Mouse (Mus musculus) liver, embryonic 15.5 days (tissue): ENCODE measurements around the gene Adm2. TPM values are rescaled to one million over a fixed set of nuclear protein-coding genes. Genes with fewer than 3 reads are reported as not detected.

ENCODE experiments used
- ATAC-seq: fragments of 200-750 bp; cut with Nextera tagmentation; 2 replicates; pipeline ENCODE4 v1.8.0; 2017; ENCODE audit warnings: moderate number of reproducible peaks, mild to moderate bottlenecking, moderate library complexity; ENCODE audit not compliant: insufficient read depth
- H3K27ac ChIP-seq: fragments of 300-500 bp; sonication (generic); replicated peaks from 2 replicates; pipeline ENCODE4 v1.5.1; 2015; ENCODE audit warnings: mild to moderate bottlenecking, inconsistent platforms
- H3K27me3 ChIP-seq: fragments of 300-500 bp; sonication (generic); 2 replicates; pipeline ENCODE4 v1.6.1; 2015; ENCODE audit warnings: mild to moderate bottlenecking, inconsistent platforms
- H3K36me3 ChIP-seq: fragments of 300-500 bp; sonication (generic); replicated peaks from 2 replicates; pipeline ENCODE4 v1.6.1; 2015; ENCODE audit warnings: moderate library complexity, mild to moderate bottlenecking, inconsistent platforms
- H3K4me1 ChIP-seq: fragments of 300-500 bp; sonication (generic); replicated peaks from 2 replicates; pipeline ENCODE4 v1.6.1; 2015; ENCODE audit warnings: inconsistent platforms
- H3K4me2 ChIP-seq: fragments of 300-500 bp; sonication (generic); 2 replicates; pipeline ENCODE4 v1.6.1; 2015; ENCODE audit warnings: moderate library complexity, mild to moderate bottlenecking, inconsistent platforms
- H3K4me3 ChIP-seq: fragments of 300-500 bp; sonication (generic); replicated peaks from 2 replicates; pipeline ENCODE4 v1.5.1; 2015; ENCODE audit warnings: mild to moderate bottlenecking, inconsistent platforms
- H3K9ac ChIP-seq: fragments of 300-500 bp; sonication (generic); 2 replicates; pipeline ENCODE4 v1.6.1; 2015; ENCODE audit warnings: moderate library complexity, mild to moderate bottlenecking, inconsistent platforms
- H3K9me3 ChIP-seq: fragments of 300-500 bp; sonication (generic); replicated peaks from 2 replicates; pipeline ENCODE4 v1.6.1; 2016; ENCODE audit warnings: inconsistent platforms
- WGBS: fragments of 180-500 bp; shearing (Covaris S2); methylation state at CpG from one replicate; pipeline ENCODE4 v1.1.7; 2015; ENCODE audit warnings: mixed read lengths; ENCODE audit not compliant: insufficient replicate concordance; 5-methylcytosine and 5-hydroxymethylcytosine counted together
- polyA plus RNA-seq: library from polyadenylated mRNA; unstranded; fragments of >200 nt; fragmentation: Nextera tagmentation; extraction: Ambion mirVana; gene quantifications from 2 replicates; pipeline ENCODE4 v1.2.1, GENCODE M21; 2015

The Adm2 gene
- polyA plus RNA-seq, 1 experiment from 2014 or later = 2.0 TPM

GRCm38 (mm10) chr15:89334774-89335537, 12.4 kb downstream of the Adm2 start:
- Histone ChIP-seq H3K27me3 (no peaks in the 10 kb centered on the region), H3K4me2 (peak overlapping the region; percentile 23; the same call in 1 of the 2 replicates), H3K4me1 (no peaks in the 10 kb centered on the region), H3K9ac (no peak overlapping the region), H3K27ac (no peak overlapping the region), H3K36me3 (no peaks in the 10 kb centered on the region), H3K4me3 (no peak overlapping the region), H3K9me3 (no peaks in the 10 kb centered on the region)
- no peak for ATAC-seq
- 70% methylated on average over 17 of the region's 17 CpGs for WGBS

- 71% methylated on average over 14 of the region's 14 CpGs for WGBS
- H3K9ac ChIP-seq = no peak overlapping the region
- H3K27me3 ChIP-seq = no peaks in the 10 kb centered on the region
Observed at GRCm38 (mm10) chr15:89336422-89336821, 13.9 kb downstream of the Adm2 start.

GRCm38 (mm10) chr15:89339696-89340095, 17.2 kb downstream of the Adm2 start:
- no peak for ATAC-seq
- Histone ChIP-seq H3K4me3 (no peak overlapping the region), H3K4me1 (no peaks in the 10 kb centered on the region), H3K27ac (no peak overlapping the region), H3K27me3 (no peaks in the 10 kb centered on the region), H3K9ac (no peak overlapping the region), H3K36me3 (no peaks in the 10 kb centered on the region), H3K9me3 (no peaks in the 10 kb centered on the region), H3K4me2 (no peak overlapping the region)
- 36% methylated on average over 2 of the region's 2 CpGs for WGBS

More at GRCm38 (mm10) chr15:89336422-89336821, 13.9 kb downstream of the Adm2 start:
- no peak overlapping the region for H3K4me3 ChIP-seq
- no peaks in the 10 kb centered on the region for H3K4me1 ChIP-seq
- no peaks in the 10 kb centered on the region for H3K36me3 ChIP-seq
- ATAC-seq = no peak
- no peak overlapping the region for H3K27ac ChIP-seq
- H3K4me2 ChIP-seq = no peak overlapping the region
- no peaks in the 10 kb centered on the region for H3K9me3 ChIP-seq

GRCm38 (mm10) chr15:89340136-89340535, 17.6 kb downstream of the Adm2 start:
- WGBS = 30% methylated on average over 3 of the region's 3 CpGs
- H3K4me1 ChIP-seq = no peaks in the 10 kb centered on the region
- no peaks in the 10 kb centered on the region for H3K9me3 ChIP-seq
- H3K27me3 ChIP-seq = no peaks in the 10 kb centered on the region
- H3K27ac ChIP-seq = no peak overlapping the region
- H3K4me3 ChIP-seq = no peak overlapping the region
- no peak overlapping the region for H3K9ac ChIP-seq
- H3K36me3 ChIP-seq = no peaks in the 10 kb centered on the region
- no peak overlapping the region for H3K4me2 ChIP-seq
- ATAC-seq = no peak

- no peaks in the 10 kb centered on the region for H3K9me3 ChIP-seq
- H3K36me3 ChIP-seq = no peaks in the 10 kb centered on the region
- no peaks in the 10 kb centered on the region for H3K4me1 ChIP-seq
- no peak overlapping the region for H3K4me2 ChIP-seq
- no peak overlapping the region for H3K27ac ChIP-seq
- no peak for ATAC-seq
- 53% methylated on average over 1 of the region's 1 CpGs for WGBS
- no peak overlapping the region for H3K9ac ChIP-seq
- H3K27me3 ChIP-seq = no peaks in the 10 kb centered on the region
- H3K4me3 ChIP-seq = no peak overlapping the region
Observed at GRCm38 (mm10) chr15:89341678-89342077, 19.2 kb downstream of the Adm2 start.

- no peaks in the 10 kb centered on the region for H3K4me1 ChIP-seq
- WGBS = 59% methylated on average over 3 of the region's 3 CpGs
- no peak overlapping the region for H3K27ac ChIP-seq
- H3K9ac ChIP-seq = no peak overlapping the region
- no peak overlapping the region for H3K4me3 ChIP-seq
- H3K27me3 ChIP-seq = no peaks in the 10 kb centered on the region
- H3K9me3 ChIP-seq = no peaks in the 10 kb centered on the region
- H3K36me3 ChIP-seq = no peaks in the 10 kb centered on the region
- no peak overlapping the region for H3K4me2 ChIP-seq
- ATAC-seq = no peak
Observed at GRCm38 (mm10) chr15:89343325-89343724, 20.8 kb downstream of the Adm2 start.

GRCm38 (mm10) chr15:89350447-89350846, 27.9 kb downstream of the Adm2 start:
- Histone ChIP-seq H3K36me3 (peaks cover 46% of the 10 kb centered on the region), H3K9me3 (no peaks in the 10 kb centered on the region), H3K4me1 (peaks cover 17% of the 10 kb centered on the region), H3K4me3 (no peak overlapping the region), H3K9ac (no peak overlapping the region), H3K27me3 (no peaks in the 10 kb centered on the region), H3K4me2 (no peak overlapping the region), H3K27ac (no peak overlapping the region)
- 72% methylated on average over 5 of the region's 5 CpGs for WGBS
- ATAC-seq = no peak

GRCm38 (mm10) chr15:89351302-89351701, 28.8 kb downstream of the Adm2 start:
- Histone ChIP-seq H3K27ac (no peak overlapping the region), H3K4me2 (no peak overlapping the region), H3K9me3 (no peaks in the 10 kb centered on the region), H3K36me3 (peaks cover 46% of the 10 kb centered on the region), H3K4me1 (peaks cover 17% of the 10 kb centered on the region), H3K27me3 (no peaks in the 10 kb centered on the region), H3K9ac (no peak overlapping the region), H3K4me3 (no peak overlapping the region)
- no peak for ATAC-seq
- WGBS = 88% methylated on average over 15 of the region's 15 CpGs

GRCm38 (mm10) chr15:89352054-89352453, 29.5 kb downstream of the Adm2 start:
- Histone ChIP-seq H3K4me3 (no peak overlapping the region), H3K36me3 (peaks cover 48% of the 10 kb centered on the region), H3K27ac (no peak overlapping the region), H3K9ac (no peak overlapping the region), H3K27me3 (no peaks in the 10 kb centered on the region), H3K9me3 (no peaks in the 10 kb centered on the region), H3K4me1 (peaks cover 22% of the 10 kb centered on the region), H3K4me2 (no peak overlapping the region)
- no peak for ATAC-seq
- WGBS = 92% methylated on average over 14 of the region's 14 CpGs

GRCm38 (mm10) chr15:89352795-89353194, 30.3 kb downstream of the Adm2 start:
- Histone ChIP-seq H3K4me2 (no peak overlapping the region), H3K27me3 (no peaks in the 10 kb centered on the region), H3K27ac (no peak overlapping the region), H3K9ac (no peak overlapping the region), H3K4me1 (peaks cover 29% of the 10 kb centered on the region), H3K4me3 (no peak overlapping the region), H3K9me3 (no peaks in the 10 kb centered on the region), H3K36me3 (peaks cover 55% of the 10 kb centered on the region)
- whole genome bisulfite sequencing = 92% methylated on average over 12 of the region's 12 CpGs
- no peak for ATAC-seq

- ATAC-seq = no peak
- Histone ChIP-seq H3K36me3 (peaks cover 65% of the 10 kb centered on the region), H3K4me2 (peak overlapping the region; percentile 83)
Observed at GRCm38 (mm10) chr15:89353837-89354236, 31.3 kb downstream of the Adm2 start.

More at GRCm38 (mm10) chr15:89353837-89354236, 31.3 kb downstream of the Adm2 start:
- Histone ChIP-seq H3K27ac (0 out of 2 replicates have a peak overlapping the region, but pooled peaks have one; percentile 21), H3K9me3 (no peaks in the 10 kb centered on the region), H3K4me3 (peak overlapping the region; percentile 92), H3K4me1 (peaks cover 39% of the 10 kb centered on the region), H3K9ac (peak overlapping the region; percentile 91; the same call in 1 of the 2 replicates), H3K27me3 (no peaks in the 10 kb centered on the region)
- 92% methylated on average over 16 of the region's 16 CpGs for WGBS
